Mouse (Mus musculus): ENCODE measurements around the gene Aqp7.

Aqp7 gene

GRCm38 (mm10) chr4:41057361-41057760 is 9.4 kb upstream of the Aqp7 start:
- no peak for DNase-seq

- no peak for DNase-seq
Measured at GRCm38 (mm10) chr4:41056742-41057332, 8.9 kb upstream of the Aqp7 start.

GRCm38 (mm10) chr4:41056253-41056652 is 8.3 kb upstream of the Aqp7 start:
- DNase-seq: no peak

GRCm38 (mm10) chr4:41055111-41055510 is 7.2 kb upstream of the Aqp7 start:
- DNase-seq: peak in 1 of 2 experiments; percentile 20

- no peak for DNase-seq
Measured at GRCm38 (mm10) chr4:41051781-41052180, 3.8 kb upstream of the Aqp7 start.

GRCm38 (mm10) chr4:41050726-41051675 is 3.1 kb upstream of the Aqp7 start:
- peak; percentile 69 to 78 for DNase-seq

GRCm38 (mm10) chr4:41048926-41049325 is 987 bp upstream of the Aqp7 start:
- no peak for DNase-seq

- no peak for DNase-seq
Measured at GRCm38 (mm10) chr4:41046254-41046795, 1.6 kb downstream of the Aqp7 start.

- no peak for DNase-seq
Measured at GRCm38 (mm10) chr4:41045288-41045687, 2.7 kb downstream of the Aqp7 start.

GRCm38 (mm10) chr4:41043961-41044360 is 4.0 kb downstream of the Aqp7 start:
- DNase-seq: no peak

GRCm38 (mm10) chr4:41042880-41043279 is 5.1 kb downstream of the Aqp7 start:
- DNase-seq: no peak

GRCm38 (mm10) chr4:41040983-41041382 is 7.0 kb downstream of the Aqp7 start:
- DNase-seq: no peak

- DNase-seq: no peak
Measured at GRCm38 (mm10) chr4:41037942-41038341, 10.0 kb downstream of the Aqp7 start.

GRCm38 (mm10) chr4:41031242-41031641 is 16.7 kb downstream of the Aqp7 start:
- DNase-seq: no peak

GRCm38 (mm10) chr4:41029372-41029771 is 18.6 kb downstream of the Aqp7 start:
- no peak for DNase-seq

GRCm38 (mm10) chr4:41028272-41028671 is 19.7 kb downstream of the Aqp7 start:
- no peak for DNase-seq

- no peak for DNase-seq
Measured at GRCm38 (mm10) chr4:41027872-41028271, 20.1 kb downstream of the Aqp7 start.

- DNase-seq: no peak
Measured at GRCm38 (mm10) chr4:41026086-41026787, 21.7 kb downstream of the Aqp7 start.

GRCm38 (mm10) chr4:41021094-41021493 is 26.8 kb downstream of the Aqp7 start:
- DNase-seq: no peak

- no peak for DNase-seq
Measured at GRCm38 (mm10) chr4:41015798-41016197, 32.1 kb downstream of the Aqp7 start.

- DNase-seq: no peak
Measured at GRCm38 (mm10) chr4:41013351-41013750, 34.6 kb downstream of the Aqp7 start.

- DNase-seq: no peak
Measured at GRCm38 (mm10) chr4:41000842-41001639, 46.9 kb downstream of the Aqp7 start.
